Mouse (Mus musculus) 3T3-L1 (cell line): Measurements from ENCODE around the gene Hpcal1.
"Not testable (repeated sequence)": the region's sequence is repeated elsewhere in the genome, so short reads cannot be mapped to it uniquely, and the experiment has no call there.

Experiments
- DNase-seq: peaks from one replicate; pipeline ENCODE4 v3.0.0-alpha.2; 2015; ENCODE audit warnings: low read depth, low spot score

Gene Hpcal1

GRCm38 (mm10) chr12:17738473-17738872 lies 47.8 kb downstream of the Hpcal1 start:
- peak; percentile 89 for DNase-seq

DNA sequence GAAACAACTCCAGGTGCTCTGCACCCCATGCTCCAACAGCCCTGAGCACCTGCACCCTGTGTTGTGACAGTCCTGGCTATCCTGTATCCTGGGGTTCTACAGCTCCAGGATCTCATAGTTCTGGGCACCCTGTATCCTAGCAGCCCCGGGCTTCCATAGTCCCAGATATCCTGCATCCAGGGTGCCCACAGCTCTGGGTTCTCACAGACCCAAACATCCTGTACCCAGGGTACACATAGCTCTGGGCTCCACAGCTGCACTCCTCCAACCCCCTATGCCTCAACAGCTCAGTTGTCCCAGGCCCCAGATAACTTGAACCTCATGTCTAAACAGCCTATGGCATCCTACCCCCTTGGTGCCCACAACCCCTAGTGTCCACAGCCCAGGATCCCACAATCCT lies 49.6 kb downstream of the Hpcal1 start:
- no peak for DNase-seq

DNA sequence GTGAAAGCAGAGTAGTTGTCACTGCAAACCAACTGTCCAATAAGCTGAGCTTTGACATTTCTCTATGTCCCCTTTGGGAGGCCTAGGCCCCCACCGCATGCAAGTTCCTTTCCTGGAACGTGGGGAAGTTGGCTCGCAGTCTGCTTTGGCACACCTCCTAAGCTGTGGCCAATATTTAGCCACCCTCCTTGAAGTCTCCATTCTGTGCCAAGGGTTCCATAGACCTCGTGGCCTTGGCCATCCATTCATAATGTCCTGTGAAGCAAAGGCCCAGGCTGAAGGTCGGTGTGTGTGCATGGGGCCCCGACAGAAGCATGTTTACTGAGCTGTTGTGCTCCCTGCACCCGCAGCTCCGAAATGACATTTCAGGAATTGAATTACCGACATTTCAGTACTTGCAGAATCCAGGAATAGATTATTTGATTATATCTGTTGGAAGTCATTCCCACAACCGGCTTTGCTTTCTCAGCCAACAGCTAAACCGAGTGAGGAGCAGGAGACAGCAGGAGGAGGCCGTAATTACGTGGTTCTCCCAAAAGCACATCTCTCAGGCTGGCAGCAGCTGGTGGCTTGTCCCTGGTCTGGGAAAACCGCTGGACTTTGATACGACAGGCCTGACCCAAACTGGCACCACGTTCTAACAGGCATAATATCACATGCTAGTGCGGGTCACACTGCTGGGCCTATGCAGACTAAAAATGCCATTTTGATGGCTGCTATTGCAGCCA lies 51.1 kb downstream of the Hpcal1 start:
- no peak for DNase-seq

DNA sequence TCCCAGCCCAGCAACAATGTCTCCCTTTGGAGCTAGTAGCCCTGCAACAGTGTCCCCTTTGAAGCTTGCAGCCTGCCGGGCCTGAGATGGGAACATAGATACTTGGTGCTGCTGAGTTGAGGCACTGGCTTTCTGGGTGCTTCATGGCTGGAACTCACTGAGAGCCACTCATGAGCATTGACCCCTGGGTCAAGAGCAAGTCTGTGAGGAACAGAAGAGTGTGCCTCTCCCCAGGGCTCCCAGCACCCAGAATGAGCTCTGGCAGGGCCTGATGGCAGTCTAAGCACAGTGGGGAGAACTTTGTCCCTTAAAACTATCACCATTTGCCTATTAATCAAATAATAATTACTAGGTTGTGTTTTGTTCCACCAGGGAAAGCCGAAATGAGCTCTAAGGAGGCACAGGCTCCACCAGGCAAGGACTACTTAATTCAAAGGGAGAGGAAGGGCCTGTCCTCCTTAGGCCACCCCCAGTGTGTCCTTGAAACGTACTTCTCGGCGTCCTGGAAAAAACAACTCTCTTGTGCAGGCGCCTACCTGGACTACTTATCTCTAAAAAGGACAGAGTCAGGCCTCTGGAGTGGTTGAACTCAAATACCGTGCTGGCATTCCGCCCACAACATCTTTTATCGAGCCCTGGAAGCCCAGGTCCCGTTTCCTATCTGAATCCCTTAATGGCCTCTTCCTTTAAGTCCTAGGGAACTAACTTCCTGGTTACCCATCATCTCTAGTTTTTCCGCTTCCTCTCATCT lies 52.1 kb downstream of the Hpcal1 start:
- DNase-seq = no peak

DNA sequence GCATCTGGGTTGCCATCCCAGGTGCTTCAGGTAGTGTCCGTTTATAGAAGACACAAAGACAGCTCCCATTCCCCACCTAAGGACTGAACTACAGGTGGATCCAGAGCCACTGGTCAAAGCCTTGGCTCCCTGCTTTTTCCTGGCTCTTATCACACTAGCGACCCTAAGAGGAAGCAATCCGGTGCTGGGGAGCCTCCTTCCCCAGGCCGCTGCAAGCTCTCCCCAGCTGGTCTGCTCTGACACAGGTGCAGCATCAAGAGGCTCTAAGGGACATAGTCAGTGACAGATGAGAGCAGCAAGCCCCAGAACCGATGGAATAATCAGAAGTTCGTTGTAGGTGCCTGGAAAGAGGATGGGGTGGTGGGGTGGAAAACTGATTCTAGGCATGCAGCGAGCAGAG lies 54.8 kb downstream of the Hpcal1 start:
- DNase-seq = no peak

- peak; percentile 72 for DNase-seq
Measured at GRCm38 (mm10) chr12:17746725-17747124, 56.1 kb downstream of the Hpcal1 start.

DNA sequence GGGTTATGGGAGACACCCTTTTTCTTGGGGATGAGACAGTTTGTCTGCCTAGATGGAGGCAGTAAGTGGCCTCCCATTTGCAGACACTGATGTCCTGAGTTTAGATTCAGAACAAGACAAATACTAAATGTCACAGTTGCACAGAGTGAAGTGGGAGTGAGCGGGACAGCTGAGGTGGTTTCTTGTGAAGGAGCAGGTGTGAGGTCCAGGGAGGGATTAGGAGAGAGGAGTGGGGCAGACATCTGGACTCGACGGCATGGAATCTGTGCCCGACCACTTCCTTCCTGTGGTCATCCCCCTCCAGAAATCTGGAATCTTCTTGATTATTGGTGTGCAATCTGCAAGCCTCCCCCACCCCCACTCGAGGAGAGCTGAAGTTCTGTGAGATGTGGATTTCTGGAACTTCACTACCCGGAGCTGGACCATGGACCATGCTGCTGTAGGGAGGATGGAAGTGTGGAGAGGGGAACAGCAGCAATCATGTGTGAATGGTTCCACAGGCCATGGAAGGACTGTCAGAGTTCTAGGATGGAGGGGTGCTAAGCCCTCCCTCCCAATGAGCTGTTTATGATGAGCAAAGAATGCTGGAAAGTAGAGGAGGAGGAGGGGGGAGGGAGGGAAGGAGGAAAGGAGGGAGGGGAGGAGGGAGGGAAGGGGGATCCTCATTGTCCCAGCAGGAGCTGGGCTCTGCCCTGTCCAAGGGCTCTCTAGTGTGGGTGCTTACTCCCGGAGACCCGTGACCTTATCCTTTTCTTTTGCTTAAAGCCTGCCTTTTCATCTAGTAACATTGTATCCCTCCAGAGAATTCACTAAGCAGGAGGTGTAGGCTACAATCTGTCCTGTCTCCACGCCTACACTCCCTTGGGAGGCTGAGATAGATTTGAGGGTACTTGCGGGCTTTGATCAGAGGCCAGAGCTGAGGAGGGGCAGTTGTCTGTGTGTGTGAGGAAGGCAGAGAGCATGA lies 56.8 kb downstream of the Hpcal1 start:
- DNase-seq = peak; percentile 45

DNA sequence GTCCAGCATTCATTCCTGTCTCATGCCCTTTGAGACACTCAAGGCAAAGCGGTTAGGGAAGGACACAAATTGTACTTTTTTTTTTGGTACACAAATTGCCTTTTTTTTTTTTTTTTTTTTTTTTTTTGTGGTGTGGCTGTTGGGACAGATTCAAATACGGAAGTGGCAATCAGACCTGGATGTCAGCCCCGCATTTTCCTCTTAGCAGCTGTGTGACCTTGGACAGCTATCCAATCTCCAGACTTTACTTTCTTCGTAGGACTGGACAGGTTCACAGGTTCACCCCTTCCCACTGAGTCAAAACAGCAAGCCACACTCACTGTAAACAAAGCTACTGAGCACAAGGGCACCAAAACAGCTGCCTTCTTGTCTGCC lies 57.5 kb downstream of the Hpcal1 start:
- DNase-seq = no peak

DNA sequence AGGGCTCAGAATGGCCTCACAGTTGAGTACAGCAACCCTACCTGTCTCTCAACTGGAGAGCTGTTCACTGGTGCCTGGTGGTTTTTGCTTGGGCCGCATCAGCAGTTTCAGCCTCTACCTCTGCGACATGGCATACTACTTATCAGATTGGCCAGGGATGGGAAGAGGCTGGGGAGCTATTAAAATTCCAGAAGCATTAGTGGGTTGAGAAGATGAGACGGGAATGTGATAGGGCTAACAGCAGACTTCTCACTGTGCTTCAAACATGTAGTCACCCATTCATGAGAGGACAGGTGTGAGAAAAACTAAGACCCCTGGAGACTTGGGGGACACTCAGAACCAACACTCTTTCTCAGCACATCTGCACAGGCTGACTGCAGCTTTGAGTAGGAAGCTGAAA lies 59.1 kb downstream of the Hpcal1 start:
- DNase-seq = peak; percentile 45

DNA sequence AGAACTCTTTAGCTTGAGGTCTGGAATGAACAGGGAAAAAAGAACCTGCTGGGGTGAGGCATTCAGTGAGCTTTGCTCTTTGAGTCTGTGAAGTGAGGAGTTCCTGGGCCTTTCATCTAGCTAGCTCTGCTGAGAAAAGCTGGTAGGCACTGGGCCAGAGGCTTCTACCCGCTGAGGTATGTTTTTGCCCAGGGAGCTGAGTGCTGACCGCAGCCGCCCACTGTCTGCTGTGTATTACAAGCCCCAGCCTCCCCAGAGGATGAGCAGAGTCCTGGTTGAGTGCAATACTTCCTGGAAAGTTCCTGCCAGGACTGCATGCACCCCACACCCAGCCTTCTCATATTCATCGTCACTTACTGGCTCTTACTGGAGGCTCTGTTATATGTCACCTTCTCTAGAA lies 59.8 kb downstream of the Hpcal1 start:
- peak; percentile 93 for DNase-seq

DNA sequence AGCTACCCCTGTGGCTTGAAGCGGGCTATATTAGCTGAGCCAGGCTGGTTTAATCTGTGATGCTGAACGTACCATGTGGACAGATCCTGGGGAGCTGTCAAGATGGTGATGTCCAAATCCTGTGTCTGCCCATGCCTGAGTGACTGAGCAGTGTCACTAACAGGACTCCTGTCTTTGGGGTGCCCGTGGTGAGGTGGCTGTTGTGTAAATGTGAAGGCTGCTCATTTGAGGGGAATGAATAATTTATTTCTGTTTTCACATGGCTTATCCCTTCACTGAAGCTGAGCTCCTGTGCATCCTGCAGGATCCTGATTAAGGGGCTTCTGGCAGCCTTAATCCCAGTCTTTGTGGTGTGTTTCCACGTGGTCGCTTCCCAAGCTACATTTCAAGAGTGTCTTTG lies 62.2 kb downstream of the Hpcal1 start:
- no peak for DNase-seq

DNA sequence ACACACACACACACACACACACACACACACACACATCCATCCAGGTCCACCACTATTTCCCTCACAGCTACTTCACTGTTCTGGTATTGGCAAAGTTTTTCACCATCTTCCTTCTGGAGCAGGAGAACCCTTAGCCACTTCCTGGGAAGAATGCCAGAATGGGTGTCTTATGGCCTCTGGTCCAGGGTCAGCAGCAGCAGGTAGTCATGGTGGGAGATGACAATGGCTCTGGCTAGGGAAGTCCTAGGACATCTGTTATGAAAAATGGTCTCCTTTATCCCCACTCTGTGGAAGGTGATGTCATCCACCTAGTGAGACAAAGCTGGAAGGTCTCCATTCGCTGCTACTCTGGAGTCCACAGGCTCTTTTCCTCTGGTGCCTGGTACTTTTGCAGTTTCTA lies 64.1 kb downstream of the Hpcal1 start:
- DNase-seq = peak; percentile 33

DNA sequence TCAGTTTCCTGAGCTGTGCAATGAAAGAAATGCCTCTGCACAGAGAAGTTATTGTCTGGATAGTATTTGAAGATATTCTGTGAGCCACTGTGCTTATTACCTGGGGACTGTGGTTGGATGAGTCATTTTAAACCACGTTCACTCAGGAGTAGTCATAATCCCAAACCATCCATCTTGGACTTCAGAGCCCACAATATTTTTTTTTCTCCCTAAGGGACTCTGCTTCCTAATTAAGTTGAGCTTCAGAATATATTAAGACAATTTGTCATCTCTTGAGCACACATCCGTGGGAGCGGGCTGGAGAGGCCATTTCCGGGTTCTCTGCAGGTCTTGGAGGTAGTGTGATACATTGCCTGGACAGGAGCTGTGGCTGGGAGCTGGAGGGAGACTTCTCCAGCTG lies 66.2 kb downstream of the Hpcal1 start:
- peak; percentile 91 for DNase-seq

DNA sequence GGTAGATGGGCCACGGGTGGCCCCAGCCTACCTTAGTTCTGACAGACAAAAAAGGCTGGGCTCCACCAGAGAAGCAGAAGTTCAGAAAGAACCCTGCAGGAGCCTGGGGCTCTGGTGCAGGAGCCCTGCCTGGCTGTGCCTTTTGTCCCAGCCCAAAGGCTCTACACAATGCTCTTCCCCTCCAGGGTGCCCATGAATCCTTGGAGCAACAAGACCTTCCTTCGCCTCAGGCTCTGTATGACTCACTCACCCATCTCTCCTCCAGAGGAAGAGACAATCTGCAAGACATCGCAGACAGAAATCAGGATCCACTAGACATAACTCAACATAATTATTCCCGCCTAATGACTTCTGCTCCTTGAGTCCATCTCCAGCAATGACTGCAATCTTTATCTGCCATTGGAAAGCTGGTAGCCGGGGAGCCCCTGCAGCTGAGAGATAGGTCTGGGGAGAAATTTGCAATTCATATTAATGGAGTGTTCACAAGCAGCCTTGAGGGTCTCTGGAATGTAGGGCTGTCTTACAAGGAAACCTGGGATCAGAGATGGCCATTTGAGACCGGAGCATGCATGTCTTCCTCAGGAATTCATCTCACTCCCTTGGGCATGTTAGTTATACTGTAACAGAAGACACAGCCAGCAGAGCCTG lies 71.8 kb downstream of the Hpcal1 start:
- DNase-seq = peak; percentile 86

DNA sequence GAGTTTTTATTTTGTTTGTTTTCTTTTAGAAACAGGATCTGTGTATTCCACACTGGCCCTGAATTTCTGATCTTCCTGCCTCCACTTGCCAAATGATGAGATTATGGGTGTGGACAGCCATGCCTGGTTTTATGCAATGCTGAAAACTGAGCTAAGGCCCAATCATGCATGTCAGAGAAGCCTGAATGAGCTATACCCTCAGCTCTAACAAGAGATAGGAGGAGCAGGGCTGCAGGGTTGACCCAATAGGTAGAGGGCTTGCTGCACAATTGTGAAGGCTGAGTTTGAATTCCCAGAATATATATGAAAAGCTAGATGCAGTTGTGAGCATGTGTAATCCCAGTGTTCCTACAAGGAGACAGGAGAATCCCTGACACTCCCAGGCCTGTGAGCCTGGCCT lies 72.4 kb downstream of the Hpcal1 start:
- DNase-seq = peak; percentile 31

DNA sequence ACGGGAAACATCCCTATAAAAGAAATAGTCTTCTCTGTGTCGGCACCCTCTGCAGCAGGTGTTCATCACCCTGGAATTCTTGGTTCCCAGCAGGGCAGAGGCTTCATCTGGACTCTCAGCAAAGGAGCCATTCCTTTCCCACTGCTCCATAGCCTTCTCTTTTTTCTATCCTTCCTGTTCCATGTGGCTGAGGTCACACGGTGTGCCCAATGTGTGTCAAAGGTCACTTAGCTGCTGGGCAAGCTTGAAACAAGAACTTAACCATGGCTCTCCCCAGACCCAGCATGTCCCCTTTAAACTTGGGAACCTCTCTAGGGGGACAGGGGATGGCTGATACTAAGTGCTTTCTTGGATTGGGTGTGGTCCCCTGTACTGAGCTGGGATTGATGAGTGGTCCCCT lies 73.3 kb downstream of the Hpcal1 start:
- DNase-seq = no peak

DNA sequence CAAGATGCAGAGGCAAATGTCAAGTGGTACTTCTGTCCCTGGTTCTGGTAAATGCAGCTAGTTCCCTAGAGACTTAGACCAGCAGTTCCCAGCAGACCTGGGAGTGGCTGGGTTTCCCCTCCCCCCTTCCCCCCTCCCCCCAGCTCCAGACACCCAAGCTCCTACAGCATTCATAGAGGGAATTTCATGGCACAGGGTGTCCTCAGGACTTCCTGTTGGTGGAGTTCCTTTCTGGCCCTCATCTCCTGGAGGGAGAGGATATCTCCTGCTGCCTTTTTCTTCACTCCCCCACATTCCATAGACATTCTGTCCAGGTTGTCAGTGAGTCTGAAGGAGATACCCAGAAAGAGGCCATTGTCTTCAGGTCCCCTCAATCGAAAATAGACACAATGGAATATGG lies 76.9 kb downstream of the Hpcal1 start:
- DNase-seq = not testable (repeated sequence)

GRCm38 (mm10) chr12:17769476-17770172 lies 79.0 kb downstream of the Hpcal1 start:
- DNase-seq = peak; percentile 34

GRCm38 (mm10) chr12:17770538-17770937 lies 79.9 kb downstream of the Hpcal1 start:
- no peak for DNase-seq

GRCm38 (mm10) chr12:17773721-17774120 lies 83.1 kb downstream of the Hpcal1 start:
- DNase-seq = peak; percentile 86

DNA sequence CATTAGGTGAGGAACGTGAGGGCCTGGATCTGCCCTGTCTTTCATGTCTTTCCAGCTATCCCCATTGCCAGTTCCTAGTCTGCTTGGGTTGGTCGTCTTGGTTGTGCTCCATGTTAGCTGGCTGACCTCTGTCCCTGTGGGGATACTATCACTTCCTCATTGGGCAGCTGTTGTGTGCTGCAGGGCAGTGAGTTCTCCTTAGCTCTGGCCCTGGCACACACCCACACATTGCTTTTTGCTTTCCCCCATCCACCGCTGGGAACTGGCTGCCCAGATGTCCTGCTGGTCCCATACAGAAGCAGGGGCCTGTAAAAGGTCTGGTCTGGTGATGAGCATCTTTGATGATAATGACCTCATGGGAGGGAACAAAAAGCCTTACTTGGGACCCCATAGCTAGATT lies 84.2 kb downstream of the Hpcal1 start:
- not testable (repeated sequence) for DNase-seq
